Mouse (Mus musculus) limb, embryonic 12.5 days (tissue): ENCODE results near the gene Eif1ad. TPM values are rescaled to one million over a fixed set of nuclear protein-coding genes. Genes with fewer than 3 reads are reported as not detected.
A peak's percentile ranks its signal among the peaks of the same experiment; 100 is the strongest.
"Not testable (repeated sequence)": the region's sequence is repeated elsewhere in the genome, so short reads cannot be mapped to it uniquely, and the experiment has no call there.

ENCODE experiments used
- ATAC-seq: fragments of 200-750 bp; cut with Nextera tagmentation; 2 replicates; pipeline ENCODE4 v1.8.0; 2017; ENCODE audit warnings: low read depth, moderate TSS enrichment; ENCODE audit not compliant: insufficient number of reproducible peaks, insufficient read depth, low FRiP score, low TSS enrichment
- H3K27ac ChIP-seq: fragments of 300-500 bp; sonication (generic); 2 replicates; pipeline ENCODE4 v1.5.1; 2016; ENCODE audit warnings: mild to moderate bottlenecking, moderate library complexity
- H3K27me3 ChIP-seq: fragments of 300-500 bp; sonication (generic); 2 replicates; pipeline ENCODE4 v1.6.1; 2016; ENCODE audit warnings: mild to moderate bottlenecking, moderate library complexity
- H3K36me3 ChIP-seq: fragments of 300-500 bp; sonication (generic); 2 replicates; pipeline ENCODE4 v1.6.1; 2016; ENCODE audit warnings: mild to moderate bottlenecking, moderate library complexity
- H3K4me1 ChIP-seq: fragments of 300-500 bp; sonication (generic); replicated peaks from 2 replicates; pipeline ENCODE4 v1.6.1; 2016
- H3K4me2 ChIP-seq: fragments of 300-500 bp; sonication (generic); 2 replicates; pipeline ENCODE4 v1.6.1; 2016; ENCODE audit warnings: mild to moderate bottlenecking, moderate library complexity
- H3K4me3 ChIP-seq: fragments of 300-500 bp; sonication (generic); replicated peaks from 2 replicates; pipeline ENCODE4 v1.5.1; 2016; ENCODE audit warnings: mild to moderate bottlenecking
- H3K9ac ChIP-seq: fragments of 300-500 bp; sonication (generic); replicated peaks from 2 replicates; pipeline ENCODE4 v1.6.1; 2016; ENCODE audit warnings: mild to moderate bottlenecking, moderate library complexity
- H3K9me3 ChIP-seq: fragments of 300-500 bp; sonication (generic); 2 replicates; pipeline ENCODE4 v1.6.1; 2016; ENCODE audit warnings: mild to moderate bottlenecking, moderate library complexity
- WGBS: fragments of 180-500 bp; shearing (Covaris S2); methylation state at CpG from one replicate; pipeline ENCODE4 v1.1.7; 2016; 5-methylcytosine and 5-hydroxymethylcytosine counted together
- polyA plus RNA-seq: library from polyadenylated mRNA; unstranded; fragments of >200 nt; fragmentation: Nextera tagmentation; extraction: Ambion mirVana; gene quantifications from 2 replicates; pipeline ENCODE4 v1.2.1, GENCODE M21; 2016

Eif1ad gene
- polyA plus RNA-seq, 1 experiment from 2014 or later: 73.5 TPM

DNA sequence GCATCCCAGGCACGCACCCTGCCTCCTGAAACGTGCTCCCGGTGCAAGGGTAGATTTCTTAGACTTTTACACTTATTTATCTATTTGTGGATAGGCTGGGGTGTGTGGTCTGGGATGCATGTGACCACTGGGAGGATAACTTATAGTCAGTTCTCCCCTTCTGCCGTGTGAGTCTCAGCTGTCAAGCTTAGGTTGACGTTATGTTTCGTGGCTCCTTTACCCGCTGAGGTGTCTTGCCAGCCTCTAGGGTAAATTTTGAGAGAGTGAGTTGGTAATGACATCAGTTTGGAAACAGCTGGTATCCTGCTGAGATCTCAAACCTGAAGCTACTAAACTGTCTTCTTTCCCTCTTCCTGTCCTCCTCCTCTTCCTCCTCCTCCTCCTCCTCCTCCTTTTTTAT lies 39.4 kb downstream of the Eif1ad start:
- H3K4me1 ChIP-seq: peaks cover 13% of the 10 kb centered on the region
- peak overlapping the region; percentile 53; the same call in 1 of the 2 replicates for H3K9ac ChIP-seq
- peaks cover 7% of the 10 kb centered on the region; the same call in 1 of the 2 replicates for H3K36me3 ChIP-seq
- H3K4me2 ChIP-seq: peak overlapping the region; percentile 54
- no peaks in the 10 kb centered on the region for H3K27me3 ChIP-seq
- H3K27ac ChIP-seq: peak overlapping the region; percentile 73
- peak overlapping the region; percentile 38 for H3K4me3 ChIP-seq
- WGBS: 32% methylated on average over 7 of the region's 7 CpGs
- ATAC-seq: no peak
- H3K9me3 ChIP-seq: no peaks in the 10 kb centered on the region

DNA sequence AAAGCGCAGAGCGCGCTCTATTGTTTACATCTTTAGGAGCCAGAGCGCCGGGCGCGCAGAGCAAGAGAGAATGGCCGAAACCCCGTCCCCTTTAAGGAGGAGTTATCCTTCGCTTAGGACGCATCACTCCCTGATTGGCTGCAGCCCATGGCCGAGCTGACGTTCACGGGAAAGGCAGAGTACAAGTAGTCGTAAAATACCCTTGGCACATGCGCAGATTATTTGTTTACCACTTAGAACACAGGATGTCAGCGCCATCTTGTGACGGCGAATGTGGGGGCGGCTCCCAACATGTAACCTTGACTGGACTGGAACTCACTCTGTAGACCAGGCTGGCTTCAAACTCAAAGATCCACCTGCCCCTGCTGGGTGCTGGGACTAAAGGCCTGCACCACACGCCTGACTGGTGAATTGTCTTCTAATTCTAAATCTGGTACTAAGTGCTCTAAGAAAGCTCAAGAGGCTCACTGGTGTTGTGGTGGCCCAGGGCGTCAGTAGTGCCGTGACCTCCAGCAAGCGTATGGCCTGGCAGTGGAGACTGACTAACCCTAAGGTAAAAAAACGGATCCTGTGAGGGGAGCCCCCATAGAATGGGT lies 40.1 kb downstream of the Eif1ad start:
- peak; percentile 63 for ATAC-seq

DNA sequence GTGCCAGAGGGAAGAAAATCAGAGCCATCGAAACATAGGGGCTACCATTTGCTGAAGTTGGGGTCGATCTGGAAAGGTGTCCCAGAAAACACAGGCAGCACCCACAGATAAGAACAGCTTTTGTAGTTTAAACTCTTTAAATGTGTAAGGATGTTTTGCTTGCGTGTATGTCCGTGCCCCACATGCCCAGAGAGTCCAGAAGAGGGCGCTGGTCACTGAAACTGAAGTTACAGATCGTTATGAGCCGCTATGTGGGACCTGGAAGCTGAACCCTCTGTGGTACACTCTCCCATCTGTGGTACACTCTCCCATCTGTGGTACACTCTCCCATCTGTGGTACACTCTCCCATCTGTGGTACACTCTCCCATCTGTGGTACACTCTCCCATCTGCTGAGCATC lies 40.6 kb downstream of the Eif1ad start:
- Histone ChIP-seq H3K9me3 (no peaks in the 10 kb centered on the region), H3K4me2 (peak overlapping the region; percentile 67), H3K27me3 (no peaks in the 10 kb centered on the region), H3K9ac (peak overlapping the region; percentile 73), H3K36me3 (peaks cover 7% of the 10 kb centered on the region; the same call in 1 of the 2 replicates), H3K4me3 (peak overlapping the region; percentile 60), H3K27ac (peak overlapping the region; percentile 94), H3K4me1 (peaks cover 13% of the 10 kb centered on the region)
- 14% methylated on average over 7 of the region's 7 CpGs for WGBS
- ATAC-seq: no peak

More for the DNA sequence above, 40.1 kb downstream of the Eif1ad start:
- H3K4me2 ChIP-seq: peak overlapping the region; percentile 67
- H3K27ac ChIP-seq: peak overlapping the region; percentile 94
- not testable (repeated sequence) for H3K9me3 ChIP-seq, H3K36me3 ChIP-seq, H3K27me3 ChIP-seq
- peak overlapping the region; percentile 73 for H3K9ac ChIP-seq
- peak overlapping the region; percentile 60 for H3K4me3 ChIP-seq
- WGBS: 18% methylated on average over 25 of the region's 25 CpGs
- peaks cover 13% of the 10 kb centered on the region for H3K4me1 ChIP-seq

DNA sequence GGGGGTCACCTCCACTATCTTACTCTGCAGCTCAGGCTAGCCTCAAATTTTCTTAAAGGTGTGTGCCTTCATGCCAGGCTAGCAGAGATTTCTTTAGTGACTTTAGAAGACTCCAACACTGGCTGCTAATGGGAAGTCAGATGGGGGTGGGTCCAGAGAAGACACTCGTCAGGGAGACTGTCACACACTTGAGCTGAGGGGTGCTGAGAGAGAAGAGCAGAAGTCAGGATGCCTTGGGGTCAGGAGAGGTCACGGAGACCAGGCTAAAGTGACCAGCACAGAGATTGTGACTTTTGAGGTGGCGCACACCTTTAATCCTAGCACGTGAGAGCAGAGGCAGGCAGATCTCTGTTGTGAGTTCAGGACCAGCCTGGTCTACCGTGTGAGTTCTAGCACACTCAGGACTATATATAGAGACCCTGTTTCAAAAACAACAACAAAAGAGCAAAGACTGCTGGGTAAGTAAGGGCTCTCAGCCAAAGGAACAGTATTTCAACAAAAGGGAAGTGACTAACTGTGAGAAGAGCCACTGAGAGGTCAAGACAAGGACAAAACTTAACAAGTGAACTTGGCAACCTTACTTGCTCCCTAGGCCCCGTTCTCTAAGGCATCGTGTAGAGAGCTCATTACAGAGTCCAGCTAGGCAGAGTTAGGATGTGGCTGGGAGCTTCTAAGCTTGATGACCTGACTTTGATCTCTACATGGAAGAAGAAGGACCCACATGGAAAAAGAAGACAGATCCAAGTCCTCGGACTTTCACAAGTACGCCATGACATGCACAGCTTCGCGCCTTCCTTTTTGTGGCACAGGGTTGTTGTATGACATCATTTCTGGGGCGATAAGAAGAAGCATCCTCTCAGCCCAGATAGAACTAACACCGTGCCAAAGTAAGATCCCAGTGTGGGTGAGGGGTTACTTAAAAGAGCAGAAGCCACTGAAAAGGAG lies 41.8 kb downstream of the Eif1ad start:
- peaks cover 7% of the 10 kb centered on the region; the same call in 1 of the 2 replicates for H3K36me3 ChIP-seq
- H3K4me3 ChIP-seq: peak overlapping the region; percentile 60; the same call in 1 of the 2 replicates
- no peak overlapping the region for H3K27ac ChIP-seq
- WGBS: 92% methylated on average over 13 of the region's 13 CpGs
- peaks cover 13% of the 10 kb centered on the region for H3K4me1 ChIP-seq
- H3K9ac ChIP-seq: 0 out of 2 replicates have a peak overlapping the region, but pooled peaks have one; percentile 73
- H3K9me3 ChIP-seq: no peaks in the 10 kb centered on the region
- H3K27me3 ChIP-seq: no peaks in the 10 kb centered on the region
- ATAC-seq: no peak
- H3K4me2 ChIP-seq: peak overlapping the region; percentile 67

DNA sequence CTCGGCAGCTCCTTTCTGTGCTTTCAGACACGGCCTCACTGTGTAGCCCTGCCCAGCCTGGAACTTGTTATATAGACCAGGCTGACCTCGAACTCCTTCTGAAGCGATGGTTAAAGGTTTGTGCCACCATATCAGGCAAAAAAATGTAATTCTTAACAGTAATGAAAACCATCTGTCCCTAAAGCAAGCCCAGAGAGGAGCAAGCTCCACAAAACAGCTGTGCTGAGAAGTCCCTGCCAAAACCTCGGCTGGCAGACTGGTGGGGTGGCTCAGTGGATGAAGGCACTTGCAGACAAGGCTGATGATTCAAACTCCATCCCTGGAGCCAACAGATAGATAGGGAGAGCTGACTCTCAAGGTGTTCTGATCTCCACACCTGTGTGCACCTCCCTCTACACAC lies 42.5 kb downstream of the Eif1ad start:
- WGBS: 53% methylated on average over 5 of the region's 5 CpGs
- no peak overlapping the region for H3K4me3 ChIP-seq
- H3K9me3 ChIP-seq: no peaks in the 10 kb centered on the region
- H3K9ac ChIP-seq: no peak overlapping the region
- ATAC-seq: no peak
- peaks cover 7% of the 10 kb centered on the region; the same call in 1 of the 2 replicates for H3K36me3 ChIP-seq
- no peaks in the 10 kb centered on the region for H3K27me3 ChIP-seq
- H3K4me2 ChIP-seq: no peak overlapping the region
- peaks cover 13% of the 10 kb centered on the region for H3K4me1 ChIP-seq
- H3K27ac ChIP-seq: no peak overlapping the region

DNA sequence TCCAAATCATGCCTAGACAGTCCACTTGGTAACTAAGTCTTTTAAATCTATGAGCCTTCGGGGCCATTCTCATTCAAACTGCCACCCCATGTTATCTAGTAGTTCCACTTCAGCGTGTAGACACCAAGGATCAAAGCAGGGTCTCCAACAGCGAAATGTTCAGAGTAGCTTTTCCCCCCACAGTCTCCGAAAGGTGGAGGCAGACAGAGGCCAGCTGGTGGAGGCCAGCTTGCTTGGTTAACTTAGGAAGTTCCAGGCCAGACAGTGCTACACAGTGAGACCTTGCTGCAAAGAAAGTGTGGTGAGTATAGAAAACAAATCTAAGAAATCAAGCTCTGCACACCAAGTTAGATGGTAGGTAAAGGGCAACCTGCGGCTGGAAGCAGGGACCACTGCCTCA lies 44.1 kb downstream of the Eif1ad start:
- Histone ChIP-seq H3K4me1 (peaks cover 13% of the 10 kb centered on the region), H3K9ac (no peak overlapping the region), H3K27me3 (no peaks in the 10 kb centered on the region), H3K27ac (no peak overlapping the region), H3K4me3 (no peak overlapping the region), H3K36me3 (peaks cover 7% of the 10 kb centered on the region; the same call in 1 of the 2 replicates), H3K9me3 (no peaks in the 10 kb centered on the region), H3K4me2 (no peak overlapping the region)
- no peak for ATAC-seq
- 87% methylated on average over 5 of the region's 5 CpGs for WGBS

DNA sequence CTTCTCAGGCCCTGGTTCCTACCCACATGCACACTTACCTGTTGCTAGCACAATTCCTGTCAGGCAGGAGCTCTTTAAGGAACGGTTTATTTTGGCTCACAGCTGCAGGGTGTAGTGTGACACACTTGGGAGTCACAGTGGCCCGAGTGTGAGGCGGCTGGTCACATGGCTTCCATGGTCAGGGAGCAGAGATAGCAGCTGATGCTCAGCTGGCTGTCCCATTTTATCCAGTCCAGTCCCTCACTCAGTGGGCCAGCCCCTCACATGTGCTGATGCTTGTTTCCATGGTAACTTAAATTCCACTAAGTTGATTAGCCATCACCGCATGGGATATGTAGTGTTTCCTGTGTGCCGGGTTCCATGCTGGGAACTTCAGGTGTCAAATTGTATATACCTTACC lies 45.4 kb downstream of the Eif1ad start:
- Histone ChIP-seq H3K27me3 (no peaks in the 10 kb centered on the region), H3K4me2 (no peak overlapping the region), H3K36me3 (peaks cover 7% of the 10 kb centered on the region; the same call in 1 of the 2 replicates), H3K4me3 (no peak overlapping the region), H3K4me1 (peaks cover 13% of the 10 kb centered on the region), H3K9me3 (no peaks in the 10 kb centered on the region), H3K9ac (no peak overlapping the region), H3K27ac (no peak overlapping the region)
- ATAC-seq: no peak
- 64% methylated on average over 5 of the region's 5 CpGs for WGBS

DNA sequence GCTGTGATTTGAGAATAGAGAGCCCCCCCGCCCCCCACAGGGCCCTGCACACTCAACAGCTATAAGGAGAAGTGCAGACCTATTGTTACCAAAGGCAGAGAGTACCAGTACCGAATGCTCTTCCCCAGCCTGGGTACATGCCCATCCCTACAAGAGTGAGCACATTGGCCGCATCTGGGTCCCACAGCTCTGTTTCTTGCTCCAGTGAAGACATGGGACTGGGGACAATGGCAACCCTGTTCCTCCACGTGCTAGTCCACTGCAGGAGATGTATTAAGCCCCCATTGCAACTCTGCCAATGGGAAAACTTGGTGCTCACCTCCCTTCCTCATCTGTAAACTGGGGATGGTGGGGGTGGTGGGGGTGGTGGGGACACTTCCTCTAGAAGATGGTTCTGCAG lies 47.3 kb downstream of the Eif1ad start:
- peaks cover 19% of the 10 kb centered on the region; the same call in 1 of the 2 replicates for H3K36me3 ChIP-seq
- H3K27ac ChIP-seq: no peak overlapping the region
- no peak overlapping the region for H3K4me3 ChIP-seq
- H3K4me1 ChIP-seq: no peaks in the 10 kb centered on the region; the same call in 1 of the 2 replicates
- 79% methylated on average over 4 of the region's 4 CpGs for WGBS
- no peak overlapping the region for H3K4me2 ChIP-seq
- no peaks in the 10 kb centered on the region for H3K9me3 ChIP-seq
- H3K9ac ChIP-seq: no peak overlapping the region
- H3K27me3 ChIP-seq: no peaks in the 10 kb centered on the region
- ATAC-seq: no peak

DNA sequence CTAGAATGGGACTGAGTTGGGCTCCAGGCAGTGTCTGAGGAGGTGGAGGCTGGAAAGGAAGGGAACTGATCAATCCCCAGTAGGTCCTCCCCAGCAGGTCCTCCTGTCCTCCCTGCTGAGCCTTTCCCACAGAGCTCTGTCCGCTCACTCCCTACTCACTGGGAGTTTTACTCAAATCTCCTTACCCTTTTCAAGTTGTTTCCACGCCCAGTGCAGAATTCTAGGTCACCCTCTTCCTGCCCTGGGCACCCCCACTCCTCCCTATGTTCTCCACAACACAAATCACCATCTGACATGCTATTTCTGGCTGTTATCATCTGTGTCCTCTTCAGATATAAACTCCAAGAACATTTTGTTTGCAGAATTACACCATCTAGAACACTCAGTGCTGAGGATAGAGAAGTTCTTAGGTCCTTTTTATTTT lies 48.0 kb downstream of the Eif1ad start:
- WGBS: 63% methylated on average over 2 of the region's 2 CpGs
- Histone ChIP-seq H3K4me3 (no peak overlapping the region), H3K4me2 (no peak overlapping the region), H3K27me3 (no peaks in the 10 kb centered on the region), H3K36me3 (peaks cover 20% of the 10 kb centered on the region; the same call in 1 of the 2 replicates), H3K27ac (no peak overlapping the region), H3K9ac (no peak overlapping the region), H3K9me3 (no peaks in the 10 kb centered on the region), H3K4me1 (no peaks in the 10 kb centered on the region; the same call in 1 of the 2 replicates)
- no peak for ATAC-seq

DNA sequence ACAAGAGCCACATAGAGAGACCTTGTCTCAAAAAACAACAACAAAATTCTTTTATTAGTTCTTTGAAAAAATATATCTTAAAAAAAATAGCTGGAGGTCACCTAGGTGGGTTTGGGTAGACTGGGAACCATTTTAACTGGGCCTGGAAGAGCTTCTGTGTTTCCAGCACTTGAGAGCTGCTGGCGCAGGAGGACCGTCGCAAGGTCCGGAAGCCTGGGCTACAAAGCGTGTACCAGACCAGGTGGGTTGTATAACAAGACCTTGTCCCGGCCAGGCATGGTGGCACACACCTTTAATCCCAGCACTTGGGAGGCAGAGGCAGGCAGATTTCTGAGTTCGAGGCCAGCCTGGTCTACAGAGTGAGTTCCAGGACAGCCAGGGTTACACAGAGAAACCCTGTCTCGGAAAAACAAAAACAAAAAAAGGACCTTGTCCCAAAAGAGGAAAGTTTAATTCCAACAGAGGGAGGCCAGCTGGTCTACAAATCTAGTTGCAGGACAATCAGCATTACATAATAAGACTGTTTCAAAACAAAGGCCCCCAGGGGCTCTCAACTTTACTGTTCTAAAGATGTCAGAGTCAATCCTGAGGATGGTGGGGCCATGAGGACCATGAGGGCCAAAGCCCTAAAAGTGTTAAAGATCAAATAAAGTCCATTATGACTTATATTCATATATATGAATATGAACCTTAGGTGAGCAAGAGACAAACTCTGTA lies 52.4 kb downstream of the Eif1ad start:
- Histone ChIP-seq H3K4me3 (no peak overlapping the region), H3K4me2 (no peak overlapping the region), H3K36me3 (peaks cover 60% of the 10 kb centered on the region), H3K9me3 (no peaks in the 10 kb centered on the region), H3K27me3 (no peaks in the 10 kb centered on the region), H3K27ac (no peak overlapping the region), H3K9ac (no peak overlapping the region), H3K4me1 (peaks cover 10% of the 10 kb centered on the region)
- 96% methylated on average over 8 of the region's 8 CpGs for WGBS
- no peak for ATAC-seq

DNA sequence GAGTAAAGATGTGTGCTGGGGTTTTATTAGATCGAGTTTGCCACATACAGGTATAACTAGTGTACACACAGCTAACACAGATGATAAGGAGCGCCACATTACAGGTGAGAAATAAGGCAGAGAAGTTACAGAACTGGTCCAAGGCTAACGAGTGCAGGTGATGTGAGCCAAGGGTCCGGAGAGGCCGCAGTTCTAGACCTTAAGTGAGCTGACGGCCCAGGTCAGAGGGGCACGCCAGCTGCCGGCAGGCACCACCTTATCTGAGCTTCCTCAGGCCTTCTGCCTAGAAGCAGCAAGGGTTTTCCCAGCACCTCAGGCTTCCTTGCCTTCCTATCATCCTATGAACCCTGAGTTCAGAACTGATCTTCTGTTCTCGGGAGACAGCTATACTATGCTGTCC lies 53.1 kb downstream of the Eif1ad start:
- Histone ChIP-seq H3K4me3 (no peak overlapping the region), H3K36me3 (peaks cover 60% of the 10 kb centered on the region), H3K4me1 (peaks cover 11% of the 10 kb centered on the region), H3K27ac (no peak overlapping the region), H3K9me3 (no peaks in the 10 kb centered on the region), H3K9ac (no peak overlapping the region), H3K27me3 (no peaks in the 10 kb centered on the region), H3K4me2 (no peak overlapping the region)
- WGBS: 93% methylated on average over 9 of the region's 9 CpGs
- ATAC-seq: no peak
